Mouse (Mus musculus): ENCODE data around the gene Tedc2. TPM values are rescaled to one million over a fixed set of nuclear protein-coding genes. Genes with fewer than 3 reads are reported as not detected.

Gene Tedc2
- total RNA-seq, 2 experiments from 2014 or later = 10.2 to 16.2 TPM

DNA sequence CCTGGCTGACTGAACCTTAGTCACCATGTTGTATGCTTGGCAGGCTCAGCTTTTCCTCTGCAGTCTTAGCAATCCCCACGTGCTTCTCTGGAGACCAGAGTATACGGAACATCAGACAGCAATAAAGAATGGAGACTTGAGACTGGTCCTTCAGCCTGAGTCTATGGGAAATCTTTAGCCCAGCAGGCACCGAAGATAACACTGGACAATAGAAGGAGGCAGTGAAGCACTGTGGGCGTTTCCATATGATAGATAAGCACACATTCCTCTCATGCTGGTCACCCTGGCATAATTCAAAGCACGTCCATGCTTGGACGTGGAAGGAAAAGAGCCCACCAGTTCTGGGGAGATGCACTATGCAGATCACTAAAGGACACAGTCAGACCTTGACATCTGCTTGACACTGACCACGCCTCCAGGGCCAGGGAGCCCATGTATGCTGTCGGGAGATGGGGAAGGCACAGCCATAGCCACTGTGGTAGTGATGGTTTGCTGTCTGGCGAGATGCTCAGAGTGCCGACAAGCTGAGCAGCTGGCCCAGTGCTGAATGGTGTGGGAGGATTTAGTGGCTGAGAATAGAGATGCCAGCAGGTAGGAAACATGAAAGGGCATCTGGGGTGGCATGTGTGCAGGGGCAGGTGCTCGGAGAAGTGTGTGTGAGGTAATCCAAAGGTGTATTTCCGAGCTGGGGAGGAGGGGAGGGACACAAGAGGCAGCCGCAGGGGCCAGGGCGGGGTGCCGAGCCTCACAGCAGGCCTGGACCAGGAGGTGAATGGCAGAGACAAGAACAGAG lies 23.4 kb downstream of the Tedc2 start:
- no peak for ATAC-seq (replicated peaks; ENCODE audit: poor library complexity)

DNA sequence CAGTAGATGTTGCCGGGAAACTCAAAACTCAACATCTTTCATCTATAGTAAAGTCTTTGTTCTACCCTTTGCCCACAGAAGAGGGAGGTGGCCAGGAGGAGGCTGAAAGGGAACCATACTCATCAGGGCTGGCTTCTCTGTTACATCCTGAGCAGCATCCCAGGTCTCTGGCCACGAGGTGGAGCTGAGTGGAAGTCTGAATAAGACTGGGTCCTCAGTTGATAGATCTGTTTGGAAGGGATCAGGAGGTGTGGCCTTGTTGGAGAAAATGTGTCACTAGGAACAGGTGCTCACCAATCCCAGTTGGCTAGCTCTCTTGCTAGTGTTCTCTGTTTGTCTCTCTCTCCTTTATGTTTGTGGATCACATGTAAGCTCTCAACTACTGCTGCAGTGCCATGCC lies 25.3 kb downstream of the Tedc2 start:
- no peak for ATAC-seq (replicated peaks; ENCODE audit: poor library complexity)

DNA sequence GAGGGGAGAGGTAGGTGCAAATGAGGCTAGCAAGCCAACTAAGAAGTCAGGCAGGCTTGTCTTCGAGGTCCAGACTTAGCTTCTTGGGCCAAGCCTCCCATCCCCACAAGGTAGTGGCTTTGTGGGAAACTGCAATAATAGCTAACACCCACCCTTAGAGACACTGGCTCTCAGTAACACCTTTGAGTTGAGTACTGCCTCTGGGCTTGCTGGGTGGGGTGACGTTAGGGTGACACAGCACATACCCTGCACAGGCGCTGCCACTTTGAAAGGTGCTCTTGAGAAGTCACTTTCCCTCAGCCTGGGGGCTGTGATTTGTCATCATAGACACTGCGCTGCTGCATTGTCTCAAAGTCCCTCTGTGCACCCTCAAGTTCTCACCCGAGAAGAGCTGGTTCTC lies 26.9 kb downstream of the Tedc2 start:
- ATAC-seq (replicated peaks; ENCODE audit: poor library complexity) = no peak

DNA sequence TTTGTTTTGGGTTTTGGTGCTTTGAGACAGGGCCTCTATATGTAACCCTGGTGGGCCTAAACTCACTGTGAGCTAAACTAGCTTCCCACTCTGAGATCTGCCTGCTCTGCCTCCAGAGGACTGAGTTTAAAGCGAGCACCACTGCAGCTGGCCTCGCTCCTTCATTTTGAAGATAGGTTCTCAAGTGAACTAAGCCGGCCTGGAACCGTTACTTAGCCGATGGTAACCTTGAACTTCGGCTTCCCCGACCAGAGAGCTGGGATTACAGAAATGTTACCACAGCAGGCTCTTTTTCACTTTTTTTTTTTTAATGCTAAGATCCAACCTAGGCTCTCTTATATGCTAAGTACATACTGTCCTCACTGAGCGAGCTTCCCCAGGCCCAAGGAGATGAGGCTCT lies 27.4 kb downstream of the Tedc2 start:
- no peak for ATAC-seq (replicated peaks; ENCODE audit: poor library complexity)

DNA sequence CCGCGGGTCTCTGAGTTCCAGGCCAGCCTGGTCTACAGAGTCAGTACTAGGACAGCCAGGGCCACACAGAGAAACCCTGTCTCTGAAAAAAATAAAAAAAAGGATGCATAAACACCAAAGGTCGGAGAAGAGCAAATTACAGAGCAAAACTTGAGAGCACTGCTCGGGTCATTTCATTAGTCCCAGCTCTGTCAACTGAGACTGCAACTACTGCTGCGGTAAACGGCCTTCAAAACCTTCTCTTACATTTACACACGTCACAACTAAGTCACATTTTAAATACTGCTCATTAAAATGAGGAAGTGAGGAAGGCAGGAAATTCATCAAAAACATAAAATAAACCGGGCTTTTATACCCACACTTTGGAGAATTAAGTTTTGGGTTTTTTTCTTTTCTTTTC lies 27.8 kb downstream of the Tedc2 start:
- ATAC-seq (replicated peaks; ENCODE audit: poor library complexity) = 0 out of 2 replicates have a peak, but pooled peaks have one; percentile 38

DNA sequence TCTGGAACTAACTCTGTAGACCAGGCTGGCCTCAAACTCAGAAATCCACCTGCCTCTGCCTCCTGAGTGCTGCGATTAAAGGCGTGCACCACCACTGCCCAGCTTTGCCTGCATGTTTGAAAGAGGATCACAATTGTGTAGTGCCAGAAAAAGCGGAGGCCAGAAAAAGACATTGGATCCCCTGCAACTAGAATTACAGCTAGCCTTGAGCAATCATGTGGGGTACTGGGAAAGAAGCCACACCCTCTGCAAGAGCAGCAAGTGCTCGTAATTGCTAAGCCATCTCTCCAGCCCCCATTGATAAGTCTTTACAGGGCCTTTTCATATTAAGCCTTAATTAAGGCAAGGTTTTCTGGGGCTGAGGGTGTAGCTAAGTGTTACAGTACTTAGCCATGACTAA lies 29.2 kb downstream of the Tedc2 start:
- peak; percentile 59 for ATAC-seq (replicated peaks; ENCODE audit: poor library complexity)

DNA sequence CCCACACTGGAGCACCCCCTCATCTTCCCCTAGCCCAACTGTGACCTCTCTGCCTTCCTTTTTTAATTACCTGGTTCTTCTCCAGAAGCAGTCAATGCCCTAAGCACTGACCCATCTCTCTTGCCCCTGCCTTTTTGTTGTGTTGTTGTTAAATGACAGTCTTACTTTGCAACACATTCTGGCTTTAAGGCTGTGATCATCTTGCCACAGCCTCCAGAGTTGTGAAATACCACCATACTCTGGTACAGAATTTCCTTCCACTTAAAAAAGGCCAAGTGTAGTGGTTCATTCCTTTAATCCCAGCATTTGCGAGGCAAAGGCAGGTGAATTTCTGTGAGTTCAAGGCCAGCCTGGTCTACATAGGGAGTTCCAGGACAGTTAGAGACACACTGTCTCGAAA lies 29.7 kb downstream of the Tedc2 start:
- peak; percentile 42; the same call in 1 of the 2 replicates for ATAC-seq (replicated peaks; ENCODE audit: poor library complexity)

DNA sequence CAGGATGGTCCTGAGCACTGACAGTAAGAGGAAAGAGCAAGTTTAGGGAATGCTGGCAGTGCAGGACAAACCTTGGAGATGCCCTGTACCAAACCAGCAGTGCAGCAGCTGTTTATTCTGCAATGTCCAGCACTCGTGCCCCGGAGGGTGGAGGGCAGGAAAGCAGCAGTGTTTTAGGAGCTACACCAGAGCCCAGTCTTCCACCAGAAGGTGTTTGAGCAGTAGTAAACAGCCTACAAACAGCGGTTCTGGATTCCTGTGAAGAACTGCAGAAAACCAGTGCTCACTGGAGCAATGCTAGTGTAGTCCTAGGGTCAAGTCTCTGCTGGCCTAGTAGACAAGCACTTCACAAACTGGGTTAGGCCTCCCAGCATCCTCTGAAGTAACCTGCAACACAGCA lies 46.4 kb downstream of the Tedc2 start:
- no peak for ATAC-seq (replicated peaks; ENCODE audit: poor library complexity)

DNA sequence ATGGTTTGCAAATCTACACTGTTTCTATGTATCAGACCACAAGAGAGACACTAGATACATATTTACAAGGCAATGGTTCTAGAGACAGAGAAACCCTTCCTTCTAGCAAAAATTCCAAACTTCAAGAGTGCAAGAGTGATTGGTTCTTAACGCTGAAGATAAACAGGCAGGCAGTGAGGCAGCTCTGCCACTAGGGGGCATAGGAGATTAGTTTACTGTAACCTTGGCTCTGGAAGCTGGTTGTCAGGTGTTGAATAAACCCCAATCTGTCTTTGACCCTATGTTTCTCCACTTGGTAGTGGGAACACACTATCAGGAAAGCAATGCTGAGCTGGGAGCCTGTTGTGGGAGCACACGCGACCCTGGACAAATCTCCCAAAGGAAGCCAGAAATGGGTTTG lies 47.2 kb downstream of the Tedc2 start:
- peak; percentile 51 for ATAC-seq (replicated peaks; ENCODE audit: poor library complexity)

DNA sequence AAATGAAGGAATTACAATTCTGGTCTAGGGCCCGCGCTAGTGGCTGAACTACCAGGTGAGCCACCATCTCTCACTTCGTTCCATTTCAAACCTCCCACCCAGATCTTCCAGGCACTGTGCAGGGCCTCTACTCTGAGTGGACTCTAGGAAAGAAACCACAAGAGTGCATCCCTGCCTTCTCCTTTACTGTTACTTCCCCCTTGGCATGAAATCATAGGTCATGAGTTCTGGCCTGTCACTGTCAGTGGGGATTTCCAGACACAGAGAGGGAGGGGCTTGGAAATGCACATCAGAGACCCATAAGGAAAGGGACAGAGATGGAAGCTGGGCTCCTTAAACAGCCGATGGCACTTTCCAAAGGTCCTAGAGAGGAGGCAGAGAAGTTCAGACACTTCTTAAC lies 48.9 kb downstream of the Tedc2 start:
- no peak for ATAC-seq (replicated peaks; ENCODE audit: poor library complexity)

DNA sequence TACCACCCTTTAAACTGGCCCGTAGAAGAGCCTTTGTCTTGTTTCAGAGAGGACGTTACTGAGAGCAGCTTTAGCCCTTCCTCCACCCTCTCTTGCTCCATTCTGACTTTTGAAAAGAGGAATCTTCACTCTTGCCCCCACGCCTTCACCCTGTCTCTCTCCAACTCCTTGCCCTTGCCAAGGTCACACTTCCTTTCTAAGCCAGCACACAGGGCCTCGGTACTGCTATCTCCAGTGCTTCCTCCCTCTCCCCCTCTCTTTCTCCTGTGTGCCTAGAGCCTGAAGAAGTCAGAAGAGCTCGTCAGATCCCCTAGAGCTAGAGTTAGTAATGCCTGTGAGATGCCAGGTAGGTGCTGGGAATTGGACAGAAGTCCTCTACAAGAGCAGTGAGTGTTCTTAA lies 49.9 kb downstream of the Tedc2 start:
- ATAC-seq (replicated peaks; ENCODE audit: poor library complexity) = 0 out of 2 replicates have a peak, but pooled peaks have one; percentile 9

DNA sequence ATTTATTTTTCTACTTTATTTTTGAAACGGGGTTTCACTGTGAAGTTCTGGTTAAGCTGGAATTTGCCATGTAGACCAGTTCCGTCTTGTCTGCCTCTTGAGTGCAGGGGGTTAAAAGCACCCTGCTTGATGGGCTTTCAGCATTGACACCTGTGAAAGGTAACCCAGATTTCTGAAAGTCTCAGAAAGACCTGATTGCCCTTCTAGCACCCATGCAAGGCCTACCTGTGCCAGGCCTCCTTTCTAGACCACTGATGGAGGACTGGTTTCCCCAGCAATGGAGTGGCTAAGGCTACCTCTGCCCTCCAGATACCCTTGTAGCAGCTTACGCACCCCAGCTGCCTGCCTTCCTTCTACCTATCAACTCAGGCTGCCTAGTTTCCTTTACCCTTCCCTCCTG lies 50.5 kb downstream of the Tedc2 start:
- no peak for ATAC-seq (replicated peaks; ENCODE audit: poor library complexity)

DNA sequence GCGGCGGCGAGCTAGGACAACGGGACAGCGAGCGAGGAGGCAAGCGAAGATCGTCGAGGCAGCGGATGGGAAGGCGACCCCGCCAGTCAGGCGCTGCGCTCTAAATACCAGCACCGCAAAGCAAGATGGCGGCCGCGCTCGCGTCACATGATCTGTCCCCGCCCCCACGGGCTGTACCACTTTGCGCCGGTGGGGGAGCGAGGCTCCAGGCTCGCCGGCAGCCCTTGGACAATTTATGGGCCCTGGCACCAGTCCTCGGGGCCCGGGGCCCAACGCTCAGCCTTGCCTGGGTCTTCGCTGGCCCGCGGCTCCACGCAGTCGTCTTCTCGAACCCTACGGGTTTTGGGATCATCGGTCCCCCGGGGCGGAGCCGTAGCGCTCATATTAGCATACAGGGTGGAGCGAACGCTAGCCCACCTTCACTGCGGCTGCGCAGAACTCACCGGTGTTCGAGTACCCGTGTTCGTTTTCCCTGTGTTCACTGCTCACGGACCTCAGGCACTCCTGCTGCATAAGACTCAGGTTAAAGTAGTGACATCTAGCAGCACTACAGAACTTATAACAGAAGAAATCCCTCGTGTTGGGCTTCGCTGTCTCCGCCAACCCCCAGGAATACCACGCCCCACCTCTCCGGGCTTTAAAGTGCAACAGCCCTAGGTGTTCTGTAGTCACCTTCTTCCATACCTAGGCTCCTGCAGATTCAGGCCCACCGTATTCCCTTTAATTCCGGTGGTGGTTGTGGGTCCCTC lies 51.2 kb downstream of the Tedc2 start, which contains the start of gene Atp6v0c:
TSS of gene Atp6v0c (minus strand) at position 386 of the 749 bp plus-strand sequence.
- peak; percentile 56 for ATAC-seq (replicated peaks; ENCODE audit: poor library complexity)

DNA sequence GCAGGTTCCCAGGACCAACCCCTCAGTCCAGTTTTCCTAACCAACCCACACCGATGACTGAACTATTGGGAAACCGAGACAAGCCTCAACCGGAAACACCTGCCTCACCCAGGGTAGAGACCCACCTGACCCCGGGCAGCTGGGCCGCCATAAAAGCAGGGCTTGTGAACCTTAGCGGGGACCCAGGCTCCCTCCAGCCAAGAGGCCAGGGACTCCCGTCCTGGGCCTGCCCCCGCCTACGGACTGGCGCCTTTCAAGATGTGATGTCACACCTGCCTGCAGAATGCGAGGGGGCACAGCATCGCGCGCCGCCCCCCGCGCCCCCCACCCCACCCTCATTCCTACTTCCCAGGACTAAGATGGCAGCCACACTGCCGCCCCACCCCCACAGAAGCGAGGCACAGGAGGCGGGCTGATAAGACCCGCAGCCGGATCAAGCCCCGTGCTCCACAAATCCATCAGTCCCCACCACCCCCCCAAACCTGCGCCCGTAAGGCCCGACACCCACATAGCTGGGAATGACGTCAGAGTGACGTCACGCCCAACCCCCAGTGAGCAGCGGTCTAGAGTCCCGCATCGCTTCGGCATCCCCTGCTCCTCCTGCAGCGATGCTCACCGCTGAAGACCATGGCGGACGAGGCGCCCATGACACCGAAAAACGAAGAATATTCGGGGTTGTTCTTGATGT lies 51.9 kb downstream of the Tedc2 start:
- peak; percentile 35 for ATAC-seq (replicated peaks; ENCODE audit: poor library complexity)

DNA sequence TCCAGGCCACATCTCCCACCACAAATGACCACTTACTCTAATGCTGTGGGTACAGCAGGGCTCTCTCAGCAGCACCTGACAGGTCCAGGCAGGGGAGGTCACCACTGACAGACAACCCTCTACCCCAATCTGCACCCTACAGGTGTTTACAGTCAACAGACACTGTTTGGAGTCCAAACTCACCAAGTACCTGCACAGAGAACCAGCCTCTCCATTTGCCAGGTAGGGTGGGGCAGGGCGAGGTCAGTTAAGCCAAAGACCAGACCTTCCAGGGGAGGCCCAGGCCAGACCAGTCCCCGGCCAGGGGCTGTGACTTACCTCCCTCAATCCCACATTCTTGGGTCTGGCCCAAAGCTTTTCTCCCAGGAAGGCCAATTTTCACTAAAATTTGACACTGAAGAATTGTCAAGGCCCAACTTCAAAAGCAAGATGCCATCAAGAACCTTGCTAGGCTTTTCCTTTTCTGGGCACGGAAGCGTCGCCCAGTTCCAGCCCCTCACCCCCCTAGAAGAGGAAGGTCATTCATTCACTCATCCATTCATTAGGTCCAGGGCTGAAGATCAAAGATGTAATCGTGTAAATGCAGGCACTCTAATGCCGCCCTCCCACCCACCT lies 52.7 kb downstream of the Tedc2 start:
- no peak for ATAC-seq (replicated peaks; ENCODE audit: poor library complexity)

DNA sequence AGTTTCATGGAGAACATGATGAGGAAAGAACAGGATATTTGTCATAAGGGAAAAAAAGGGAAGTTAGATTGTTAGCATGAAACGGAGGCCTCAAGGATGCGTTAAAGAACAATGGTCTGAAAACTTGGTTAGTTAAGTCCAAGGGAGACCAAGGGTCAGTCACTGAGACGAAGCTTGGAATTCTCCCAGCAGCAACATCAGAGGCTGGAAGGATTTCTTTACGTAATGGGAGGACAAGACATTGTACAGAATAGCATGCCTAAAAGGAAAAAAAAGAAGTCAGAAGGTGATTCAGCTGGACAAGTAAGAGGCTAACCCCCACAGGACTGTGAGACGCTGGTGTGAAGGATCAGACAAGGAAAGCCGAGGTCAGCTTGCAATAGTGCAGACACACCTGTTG lies 53.5 kb downstream of the Tedc2 start:
- 0 out of 2 replicates have a peak, but pooled peaks have one; percentile 3 for ATAC-seq (replicated peaks; ENCODE audit: poor library complexity)

Other genes starting within 250 kb of the Tedc2 start
- 0.22 and 0.27 TPM in 2 replicates for gene Prss30, start 240.3 kb downstream of the Tedc2 start, total RNA-seq (2015)
- gene Prss30, start 240.3 kb downstream of the Tedc2 start, total RNA-seq (2017) = not detected in 2 replicates
- not detected in 2 replicates for gene Prss22, start 222.8 kb downstream of the Tedc2 start, total RNA-seq (2015)
- gene Prss22, start 222.8 kb downstream of the Tedc2 start, total RNA-seq (2017) = not detected in 2 replicates
- gene Prss27, start 182.7 kb downstream of the Tedc2 start, total RNA-seq (2015) = not detected in 2 replicates
- gene Prss27, start 182.7 kb downstream of the Tedc2 start, total RNA-seq (2017) = not detected in 2 replicates
- 15.5 and 17.1 TPM in 2 replicates for gene Kctd5, start 147.4 kb downstream of the Tedc2 start, total RNA-seq (2015)
- 19.5 and 21.0 TPM in 2 replicates for gene Kctd5, start 147.4 kb downstream of the Tedc2 start, total RNA-seq (2017)
- 33.3 and 36.3 TPM in 2 replicates for gene Pdpk1, start 69.9 kb downstream of the Tedc2 start, total RNA-seq (2015)
- 41.1 and 49.5 TPM in 2 replicates for gene Pdpk1, start 69.9 kb downstream of the Tedc2 start, total RNA-seq (2017)
- 21.9 and 33.7 TPM in 2 replicates for gene Amdhd2, start 57.1 kb downstream of the Tedc2 start, total RNA-seq (2015)
- gene Amdhd2, start 57.1 kb downstream of the Tedc2 start, total RNA-seq (2017) = 65.1 and 65.5 TPM in 2 replicates
- 405 and 437 TPM in 2 replicates for gene Atp6v0c, start 51.1 kb downstream of the Tedc2 start, total RNA-seq (2015)
- 109 and 145 TPM in 2 replicates for gene Atp6v0c, start 51.1 kb downstream of the Tedc2 start, total RNA-seq (2017)
- 3.6 and 6.4 TPM in 2 replicates for gene Tbc1d24, start 15.3 kb downstream of the Tedc2 start, total RNA-seq (2015)
- gene Tbc1d24, start 15.3 kb downstream of the Tedc2 start, total RNA-seq (2017) = 6.4 and 6.6 TPM in 2 replicates
- gene Ntn3, start 11.3 kb downstream of the Tedc2 start, total RNA-seq (2015) = 0.15 TPM in 1 of 2 replicates, not detected in the other
- 0.12 and 0.30 TPM in 2 replicates for gene Ntn3, start 11.3 kb downstream of the Tedc2 start, total RNA-seq (2017)
- 21.2 and 22.7 TPM in 2 replicates for gene Ccnf, start 30.6 kb upstream of the Tedc2 start, total RNA-seq (2015)
- gene Ccnf, start 30.6 kb upstream of the Tedc2 start, total RNA-seq (2017) = 27.4 and 40.3 TPM in 2 replicates
- 0.24 TPM in 1 of 2 replicates, not detected in the other for gene Abca17, start 130.2 kb upstream of the Tedc2 start, total RNA-seq (2015)
- 0.03 TPM in 1 of 2 replicates, not detected in the other for gene Abca17, start 130.2 kb upstream of the Tedc2 start, total RNA-seq (2017)
- gene Abca3, start 131.1 kb upstream of the Tedc2 start, total RNA-seq (2015) = 18.6 and 20.4 TPM in 2 replicates
- gene Abca3, start 131.1 kb upstream of the Tedc2 start, total RNA-seq (2017) = 13.8 and 15.5 TPM in 2 replicates
- 143 and 154 TPM in 2 replicates for gene Rnps1, start 193.7 kb upstream of the Tedc2 start, total RNA-seq (2015)
- 187 and 191 TPM in 2 replicates for gene Rnps1, start 193.7 kb upstream of the Tedc2 start, total RNA-seq (2017)
- gene Eci1, start 205.8 kb upstream of the Tedc2 start, total RNA-seq (2015) = 58.5 and 67.8 TPM in 2 replicates
- gene Eci1, start 205.8 kb upstream of the Tedc2 start, total RNA-seq (2017) = 27.7 and 32.6 TPM in 2 replicates
- gene Dnase1l2, start 222.3 kb upstream of the Tedc2 start, total RNA-seq (2015) = 0.94 and 3.5 TPM in 2 replicates
- 2.9 and 4.0 TPM in 2 replicates for gene Dnase1l2, start 222.3 kb upstream of the Tedc2 start, total RNA-seq (2017)
- gene E4f1, start 249.5 kb upstream of the Tedc2 start, total RNA-seq (2015) = 23.3 and 27.5 TPM in 2 replicates
- gene E4f1, start 249.5 kb upstream of the Tedc2 start, total RNA-seq (2017) = 13.6 and 18.7 TPM in 2 replicates
- gene Pgp, start 249.5 kb upstream of the Tedc2 start, total RNA-seq (2015) = 25.4 and 26.4 TPM in 2 replicates
- gene Pgp, start 249.5 kb upstream of the Tedc2 start, total RNA-seq (2017) = 16.6 and 21.5 TPM in 2 replicates